Mouse (Mus musculus): ENCODE measurements at regions not wholly inside any gene's neighbourhood (a gene's known extent, or its start where the extent isn't known, plus 50 kb on each side); places are given as distances from the start of the nearest gene placed in this dataset.

DNA sequence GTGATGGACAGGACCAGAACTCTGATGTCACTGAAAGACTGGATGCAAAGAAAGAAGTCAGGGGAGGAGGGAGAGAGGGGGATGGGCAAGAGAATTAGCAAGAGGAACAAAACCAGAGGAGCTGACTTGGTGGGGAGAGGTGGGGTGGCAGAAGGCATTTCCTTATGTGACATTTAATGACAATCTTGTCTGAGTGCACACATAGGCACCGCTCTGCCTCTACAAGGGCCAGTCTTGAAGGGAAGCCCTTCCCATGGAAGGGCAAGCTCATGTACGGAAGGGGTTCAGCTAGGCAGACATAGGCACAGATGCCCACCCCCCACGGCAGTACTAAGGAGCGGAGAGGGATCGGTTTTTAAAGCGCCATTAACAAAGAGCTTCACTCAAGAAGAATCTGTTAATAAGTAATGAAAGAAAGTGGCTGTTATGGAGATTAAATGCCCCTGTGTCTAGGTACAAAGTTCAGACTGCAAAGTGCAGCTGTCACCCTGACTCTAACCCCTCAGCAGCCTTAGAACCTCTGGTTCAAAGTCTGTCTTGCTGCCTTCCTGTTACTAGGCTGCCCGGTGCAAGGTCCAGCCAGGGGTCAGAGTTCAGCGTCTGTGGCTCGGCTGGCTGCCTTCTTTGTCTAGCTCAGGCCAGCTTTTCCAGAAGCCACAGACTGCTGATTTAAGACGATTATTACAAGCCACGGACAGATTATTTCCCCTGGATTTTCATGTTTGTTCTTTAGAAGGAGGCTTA, 80.0 kb upstream of the Nrip1 start:
- DNase-seq (ENCODE audit: low spot score in 2 of 2), result peak; percentile 21 to 23

DNA sequence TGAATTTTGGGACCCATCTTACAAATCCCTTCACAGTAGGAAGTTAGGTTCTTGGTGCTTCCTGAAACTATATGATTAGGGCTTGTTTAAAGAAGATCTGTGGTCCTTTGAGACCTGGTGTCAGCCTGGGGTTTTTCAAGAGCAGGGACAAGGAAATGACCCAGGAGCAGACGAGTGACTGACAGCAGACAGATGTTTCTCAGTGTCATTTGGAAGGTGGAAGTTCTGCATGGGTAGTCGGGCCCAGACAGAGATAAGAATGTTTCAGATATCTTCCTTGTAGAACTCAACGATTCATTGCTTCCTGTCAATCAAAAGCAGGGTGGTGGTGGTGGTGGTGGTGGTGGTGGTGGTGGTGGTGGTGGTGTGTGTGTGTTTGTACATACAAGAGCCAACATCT, 75.1 kb upstream of the Nrip1 start:
- no peak for DNase-seq (ENCODE audit: low spot score in 2 of 2)

DNA sequence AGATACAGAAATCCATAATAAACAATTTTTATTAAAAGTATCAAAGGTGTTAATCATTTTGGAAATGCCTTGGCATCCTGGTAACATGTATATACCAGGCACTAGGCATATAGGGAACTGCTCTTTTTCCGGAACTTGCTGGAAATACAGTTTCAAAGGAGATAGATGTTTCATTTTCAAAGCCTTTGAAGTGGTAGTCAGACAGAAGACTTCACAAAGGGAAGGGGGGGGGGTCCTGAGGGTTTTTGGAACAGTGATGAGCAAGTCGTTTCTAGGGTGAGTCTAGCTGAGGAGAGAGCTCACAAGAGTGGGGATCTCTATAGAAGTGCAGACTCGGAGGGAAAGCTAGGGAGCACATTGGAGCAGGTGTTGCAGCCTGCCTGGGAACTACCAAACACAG, 73.4 kb upstream of the Nrip1 start:
- DNase-seq (ENCODE audit: low spot score in 2 of 2), result no peak

DNA sequence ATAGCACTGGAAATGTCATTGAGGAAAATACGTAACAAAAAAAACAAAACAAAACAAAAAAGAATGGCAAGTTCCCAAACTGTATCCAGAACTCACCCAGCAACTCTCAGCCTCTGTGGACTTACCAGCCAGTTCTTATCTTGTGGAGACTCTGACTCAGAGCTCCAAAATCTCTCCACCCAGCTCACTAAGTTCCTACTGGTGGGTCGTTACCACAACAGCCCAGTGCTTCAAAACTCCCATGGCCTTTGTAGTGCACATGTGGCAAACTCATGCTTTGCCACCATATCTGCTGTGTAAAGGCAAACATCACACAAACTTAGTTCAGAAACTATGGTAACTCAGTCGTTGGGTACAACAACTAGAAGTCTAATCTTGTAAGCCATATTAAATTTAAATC, 71.0 kb upstream of the Nrip1 start:
- DNase-seq (ENCODE audit: low spot score in 2 of 2), result peak; percentile 30 to 34

DNA sequence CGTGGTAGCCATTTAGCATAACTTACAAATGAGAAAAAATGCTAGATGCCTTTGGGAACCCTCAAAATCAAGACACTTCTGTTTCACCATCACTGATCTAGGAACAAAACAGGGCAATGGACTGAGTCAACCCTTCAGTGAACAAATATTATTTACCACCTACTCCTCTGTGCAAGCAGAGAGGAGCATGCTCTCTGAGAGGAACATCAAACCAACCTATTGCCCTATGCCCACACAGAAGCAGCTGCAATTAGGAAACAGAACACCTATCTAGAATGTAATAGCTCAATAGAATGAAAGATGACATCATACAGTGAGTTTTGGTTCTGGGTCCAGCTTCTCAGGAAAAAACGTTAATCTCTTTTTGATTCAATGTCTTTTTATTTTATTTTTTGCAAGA, 69.0 kb upstream of the Nrip1 start:
- DNase-seq (ENCODE audit: low spot score in 2 of 2), result no peak

DNA sequence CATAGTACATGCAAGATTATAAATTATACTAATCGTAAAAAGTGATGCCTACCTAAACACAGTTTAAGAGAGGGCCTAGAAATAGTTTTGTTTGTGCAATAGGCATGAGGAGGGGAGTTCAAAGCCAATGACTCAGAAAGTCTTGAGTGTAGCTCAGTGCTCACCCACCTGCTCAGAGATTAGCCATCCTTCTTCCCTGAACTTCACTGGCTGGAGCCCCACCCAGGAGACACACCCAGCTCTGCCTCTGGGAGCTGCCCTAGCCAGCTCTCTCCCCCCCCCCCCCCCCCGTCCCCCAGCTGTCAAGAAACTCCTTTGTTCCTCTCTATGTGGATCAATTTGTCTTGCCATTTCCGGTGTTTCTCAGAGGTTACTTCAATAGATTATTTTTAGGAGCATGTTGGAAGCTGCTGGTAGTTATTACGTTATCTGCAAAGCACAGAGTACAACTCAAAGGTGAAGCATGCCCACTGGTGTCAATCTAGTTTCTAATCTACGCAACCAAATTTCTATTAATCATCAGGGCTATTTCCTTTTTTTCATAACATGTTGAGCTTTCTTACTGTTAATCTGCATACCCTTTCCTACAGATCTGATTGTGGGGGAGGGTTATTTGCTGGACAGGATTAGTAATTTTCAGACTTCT, 68.3 kb upstream of the Nrip1 start:
- no peak for DNase-seq (ENCODE audit: low spot score in 2 of 2)

DNA sequence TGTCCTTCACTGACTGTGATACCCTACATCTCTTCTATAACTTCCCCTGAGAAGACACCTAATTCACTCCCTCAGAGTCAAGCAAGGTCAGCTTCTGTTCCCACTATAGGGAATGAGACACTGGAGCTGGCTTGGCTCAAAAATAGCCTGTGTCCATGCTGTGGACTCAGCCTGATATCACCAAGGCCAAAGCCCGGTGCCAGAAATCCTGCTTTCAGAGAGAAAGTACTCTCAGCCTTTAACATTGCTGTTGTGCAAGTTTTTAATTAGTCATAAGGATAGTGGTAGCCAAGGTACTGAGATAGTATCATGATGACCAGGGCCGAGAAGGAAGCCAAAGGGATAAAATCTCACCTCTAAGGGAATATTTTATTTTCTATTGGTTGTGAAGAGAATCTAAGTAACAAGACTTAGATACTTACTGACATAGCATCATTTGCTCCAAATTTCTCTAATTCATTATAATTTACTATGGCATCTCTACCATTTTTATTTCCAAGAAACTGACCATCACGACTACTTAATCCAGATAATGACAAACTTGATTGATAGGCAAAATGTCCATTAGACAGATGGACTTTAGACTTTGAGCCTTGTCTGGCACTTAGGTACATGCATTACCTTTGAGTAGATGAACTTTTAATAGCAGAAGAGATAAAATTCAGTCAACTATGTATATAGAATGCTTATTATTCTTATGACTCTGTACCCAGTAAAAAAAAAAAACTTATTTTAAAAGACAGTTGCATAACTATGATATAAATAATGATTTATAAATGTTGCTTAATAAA, 64.7 kb upstream of the Nrip1 start:
- peak; percentile 56 to 71 for DNase-seq (ENCODE audit: low spot score in 2 of 2)

DNA sequence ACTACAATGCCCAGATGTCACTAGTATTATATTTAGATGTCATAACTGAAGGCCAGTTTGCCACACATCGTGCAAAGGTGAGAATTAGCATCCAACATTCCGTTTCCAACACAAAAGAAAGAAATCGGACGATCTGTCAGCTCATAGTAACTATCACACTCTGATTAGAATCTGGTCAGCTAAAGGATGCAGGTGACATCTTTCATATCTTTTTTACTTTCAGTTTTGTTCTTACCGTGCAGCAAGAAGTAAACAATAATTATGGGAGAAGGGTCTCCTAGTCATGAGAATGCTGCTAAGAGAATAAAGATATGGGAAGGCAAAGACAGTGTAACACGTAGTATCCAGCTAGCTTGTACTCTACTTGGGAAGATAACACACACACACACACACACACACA, 62.7 kb upstream of the Nrip1 start:
- no peak for DNase-seq (ENCODE audit: low spot score in 2 of 2)

DNA sequence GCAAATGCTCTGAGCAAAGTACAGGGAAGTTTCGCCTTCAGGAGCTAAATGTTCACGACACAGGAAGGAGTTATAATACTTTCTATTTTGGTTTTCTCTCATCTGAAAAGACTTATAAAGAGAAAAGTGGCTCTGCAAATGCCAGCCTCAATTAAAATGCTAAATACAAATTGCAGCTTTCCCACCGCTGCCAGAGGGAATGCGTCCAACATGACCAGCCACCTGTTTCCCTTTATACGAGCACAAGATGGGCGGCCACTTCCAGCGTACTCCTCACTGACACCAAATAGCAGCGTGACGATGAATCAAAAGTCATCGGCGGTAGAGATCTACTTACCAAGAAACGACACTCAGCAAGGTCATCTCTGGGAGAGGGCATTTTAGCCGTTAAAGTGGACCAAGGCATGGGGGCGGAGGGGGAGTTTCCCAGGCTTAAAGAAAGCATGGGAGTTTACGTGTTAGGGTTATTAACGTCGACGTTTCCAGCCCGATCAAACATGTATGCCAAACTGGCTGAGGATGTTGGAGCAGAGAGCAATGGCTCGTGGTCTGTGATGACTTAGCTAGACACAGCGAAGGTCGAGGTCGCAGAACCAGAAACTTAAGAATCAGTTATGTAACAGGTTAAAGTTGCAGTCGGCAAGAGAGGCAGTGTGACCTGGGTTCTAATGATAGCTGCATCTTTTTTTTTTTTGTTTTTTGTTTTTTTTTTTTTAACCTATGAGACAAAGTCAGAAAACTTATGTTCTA, 59.6 kb upstream of the Nrip1 start:
- peak in 1 of 2 experiments; percentile 32 for DNase-seq (ENCODE audit: low spot score in 2 of 2)

DNA sequence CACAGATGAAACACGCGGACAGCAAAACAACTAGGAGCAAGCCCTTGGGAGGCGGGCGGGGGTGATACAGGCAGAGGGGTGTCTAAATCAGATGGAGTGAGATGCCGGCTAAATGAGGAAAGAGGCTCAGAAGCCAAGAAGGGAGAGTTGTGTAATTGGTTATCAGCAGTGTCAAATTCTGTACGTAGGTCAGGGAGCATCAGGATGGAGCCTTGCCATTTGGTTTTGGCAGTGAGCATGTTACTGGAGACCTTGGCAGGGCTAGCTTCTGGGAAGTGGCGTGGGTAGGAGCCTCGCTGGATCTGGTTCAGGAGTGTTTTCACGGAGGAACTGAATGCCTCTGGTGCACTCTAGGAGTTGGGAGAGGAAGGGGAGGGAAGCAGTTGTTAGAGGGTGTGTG, 58.7 kb upstream of the Nrip1 start:
- DNase-seq (ENCODE audit: low spot score in 2 of 2), result peak; percentile 79 to 87

DNA sequence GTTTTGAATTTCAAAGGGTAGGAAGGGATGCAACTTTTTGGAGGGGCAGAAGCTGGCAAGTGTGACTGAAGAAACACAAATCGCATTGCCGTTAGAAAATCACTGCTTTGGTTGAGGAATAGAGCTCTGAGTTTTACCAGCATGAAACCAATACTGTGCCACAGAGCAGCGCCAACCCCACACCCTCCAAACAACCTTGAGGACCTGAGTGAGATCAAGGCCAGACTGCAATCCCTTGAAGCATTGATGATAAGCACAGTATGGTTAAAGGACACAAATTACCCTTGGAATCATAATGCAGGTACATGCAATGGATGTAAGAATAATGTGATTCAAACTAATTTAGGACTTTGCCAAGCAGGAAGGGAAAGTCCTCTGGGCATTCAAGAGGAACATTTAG, 55.5 kb upstream of the Nrip1 start:
- no peak for DNase-seq (ENCODE audit: low spot score in 2 of 2)

DNA sequence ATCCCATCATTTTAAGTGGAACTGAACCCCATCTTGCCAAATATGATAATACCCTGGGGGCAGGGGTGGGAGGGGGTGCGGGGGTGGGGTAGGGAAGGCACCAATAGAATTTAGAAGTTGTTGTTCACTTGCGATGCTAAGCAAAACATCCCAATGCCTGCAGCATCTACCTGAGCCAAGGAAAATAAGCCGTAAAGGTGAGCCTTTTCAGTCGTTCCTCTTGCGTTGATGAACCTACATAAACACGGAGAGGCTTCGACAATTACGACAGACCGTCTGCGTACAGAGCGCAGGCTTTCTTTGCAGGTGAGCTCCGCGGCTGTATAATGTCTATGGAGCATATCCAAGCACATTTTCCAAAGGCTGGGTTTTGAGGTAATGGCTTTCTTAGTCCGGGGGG, 50.3 kb upstream of the Nrip1 start:
- DNase-seq (ENCODE audit: low spot score in 2 of 2), result no peak
